8 mouse cellular contexts compared by ENCODE assay signal in the genomic region with DNA sequence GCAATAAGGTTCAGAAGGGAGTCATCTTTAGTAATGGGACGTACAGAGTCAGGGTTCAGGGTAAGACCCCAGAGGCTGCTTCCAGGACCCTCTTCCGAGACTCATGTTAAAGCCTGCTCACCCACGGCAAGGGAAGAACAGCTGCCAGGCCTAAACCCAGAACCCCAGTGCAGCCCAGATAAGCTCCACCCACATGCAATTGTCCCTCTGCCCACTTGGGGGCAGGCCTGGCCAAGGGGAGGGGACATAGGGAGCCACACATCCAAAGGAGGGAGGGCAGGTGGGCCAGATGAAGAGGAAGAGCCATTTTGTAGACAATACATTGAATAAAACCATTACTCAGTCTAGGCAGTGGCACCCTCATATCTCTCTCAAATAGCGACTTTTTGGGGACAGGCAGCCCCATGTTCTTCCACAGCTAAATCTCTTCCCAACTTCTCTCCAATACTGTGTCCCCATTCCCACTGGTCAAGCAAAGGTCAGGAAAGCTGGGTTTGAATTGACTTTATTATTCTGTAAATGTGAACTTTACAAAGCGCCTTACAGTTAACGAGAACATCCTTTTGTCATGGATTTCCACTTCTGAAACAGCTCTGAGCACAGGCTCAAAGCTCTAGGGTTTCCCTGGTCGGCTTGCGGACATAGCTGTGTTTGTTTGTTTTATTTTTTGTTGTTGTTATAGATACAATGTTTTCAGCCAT. TPM values are rescaled to one million over a fixed set of nuclear protein-coding genes. Genes with fewer than 3 reads are reported as not detected.
DNase-seq lines count a peak whose midpoint lies in the region; ATAC-seq and TF ChIP-seq lines count a peak whose summit lies in the region.

No protein-coding gene starts in this region.

- H3K9ac ChIP-seq in embryonic facial prominence, embryonic 15.5 days, result no peak overlapping the region
- no peak overlapping the region for H3K9ac ChIP-seq in heart, embryonic 16.5 days (ENCODE audit: low read length)
- no peak overlapping the region for H3K9ac ChIP-seq in neural tube, embryonic 15.5 days (replicated peaks)

- TF ChIP-seq CTCF in lung, adult 2 months (IDR thresholded peaks at IDR 0.05; ENCODE audit: insufficient read depth, low read length), result peak; percentile 85

- H3K4me1 ChIP-seq in embryonic facial prominence, embryonic 15.5 days, result no peaks in the 10 kb centered on the region
- no peaks in the 10 kb centered on the region for H3K4me1 ChIP-seq in heart, embryonic 16.5 days (ENCODE audit: control insufficient read depth, insufficient read depth, low read length)
- H3K4me1 ChIP-seq in lung, adult 2 months (ENCODE audit: control insufficient read depth, insufficient read depth, low read length), result no peaks in the 10 kb centered on the region
- H3K4me1 ChIP-seq in neural tube, embryonic 15.5 days, result 0 out of 2 replicates have a peak, but pooled peaks cover 7% of the 10 kb centered on the region

- 36% methylated on average over 8 of the region's 8 CpGs for WGBS in embryonic facial prominence, embryonic 15.5 days
- 46% methylated on average over 8 of the region's 8 CpGs for WGBS in heart, embryonic 16.5 days
- WGBS in lung, adult 2 months, result 42% methylated on average over 8 of the region's 8 CpGs
- WGBS in neural tube, embryonic 15.5 days, result 28% methylated on average over 8 of the region's 8 CpGs

- TF ChIP-seq POLR2A in lung, adult 2 months (IDR thresholded peaks at IDR 0.05; ENCODE audit: borderline replicate concordance, extremely low read depth, low read depth, low read length), result no peak

- no peaks in the 10 kb centered on the region for H3K9me3 ChIP-seq in embryonic facial prominence, embryonic 15.5 days (replicated peaks)
- no peaks in the 10 kb centered on the region for H3K9me3 ChIP-seq in heart, embryonic 16.5 days (replicated peaks; ENCODE audit: control insufficient read depth, low read length)
- no peaks in the 10 kb centered on the region for H3K9me3 ChIP-seq in neural tube, embryonic 15.5 days (replicated peaks)

- DNase-seq in CD4-positive, CD25-positive, alpha-beta regulatory T cell, adult 2 months (ENCODE audit: low read depth, low spot score), result peak; percentile 72
- peak; percentile 39 to 49 for DNase-seq in adrenal gland, postnatal 4 days (ENCODE audit: low spot score in 2 of 2)
- DNase-seq in kidney, postnatal 14 days, result peak; percentile 78
- DNase-seq in lung, adult 2 months, result peak; percentile 61
- DNase-seq in thymus, adult 18-20 months, result peak; percentile 14 to 15

- no peak overlapping the region for H3K27ac ChIP-seq in embryonic facial prominence, embryonic 15.5 days (replicated peaks)
- no peak overlapping the region for H3K27ac ChIP-seq in heart, embryonic 16.5 days (ENCODE audit: low read length)
- no peak overlapping the region for H3K27ac ChIP-seq in neural tube, embryonic 15.5 days (replicated peaks)

- H3K27me3 ChIP-seq in embryonic facial prominence, embryonic 15.5 days, result no peaks in the 10 kb centered on the region
- no peaks in the 10 kb centered on the region for H3K27me3 ChIP-seq in heart, embryonic 16.5 days (ENCODE audit: control insufficient read depth, insufficient read depth, low read length)
- no peaks in the 10 kb centered on the region for H3K27me3 ChIP-seq in neural tube, embryonic 15.5 days (replicated peaks)

- ATAC-seq in embryonic facial prominence, embryonic 15.5 days (ENCODE audit: insufficient number of reproducible peaks, low FRiP score, low TSS enrichment, low read depth), result peak; percentile 59
- peak; percentile 56; the same call in 1 of the 2 replicates for ATAC-seq in heart, embryonic 16.5 days (replicated peaks; ENCODE audit: extremely low read depth, insufficient read depth, low FRiP score)
- ATAC-seq in neural tube, embryonic 15.5 days (ENCODE audit: low FRiP score), result peak; percentile 68; the same call in 1 of the 2 replicates

- H3K4me2 ChIP-seq in embryonic facial prominence, embryonic 15.5 days (replicated peaks), result no peak overlapping the region
- H3K4me2 ChIP-seq in heart, embryonic 16.5 days (ENCODE audit: low read depth, low read length), result no peak overlapping the region
- H3K4me2 ChIP-seq in neural tube, embryonic 15.5 days, result no peak overlapping the region

- peaks cover 4% of the 10 kb centered on the region for H3K36me3 ChIP-seq in embryonic facial prominence, embryonic 15.5 days
- H3K36me3 ChIP-seq in heart, embryonic 16.5 days (ENCODE audit: control insufficient read depth, insufficient read depth), result peaks cover 3% of the 10 kb centered on the region; the same call in 1 of the 2 replicates
- peaks cover 7% of the 10 kb centered on the region; the same call in 1 of the 2 replicates for H3K36me3 ChIP-seq in neural tube, embryonic 15.5 days

- no peak overlapping the region for H3K4me3 ChIP-seq in embryonic facial prominence, embryonic 15.5 days (replicated peaks)
- H3K4me3 ChIP-seq in heart, embryonic 16.5 days (ENCODE audit: low read length), result no peak overlapping the region
- no peak overlapping the region for H3K4me3 ChIP-seq in lung, adult 2 months (replicated peaks; ENCODE audit: extremely low read depth, low read depth, low read length)
- no peak overlapping the region for H3K4me3 ChIP-seq in neural tube, embryonic 15.5 days (replicated peaks)

RNA-seq across cellular contexts. Expression of a gene that starts 33.6 kb away (rescaled TPM):
- 10 to 100 TPM; 51.2 to 54.4 TPM for total RNA-seq in adrenal gland, postnatal 4 days (2021)
- polyA plus RNA-seq in embryonic facial prominence, embryonic 15.5 days (2015; fragmentation: Nextera tagmentation; extraction: Ambion mirVana), result 93.8 and 97.1 TPM in 2 replicates
- polyA plus RNA-seq in heart, embryonic 16.5 days (2015; fragmentation: Nextera tagmentation; extraction: Ambion mirVana), result 114 and 116 TPM in 2 replicates
- 29.3 and 38.1 TPM in 2 replicates for polyA plus RNA-seq in lung, adult 2 months (2012; rRNA removed)
- polyA plus RNA-seq in neural tube, embryonic 15.5 days (2015; fragmentation: Nextera tagmentation; extraction: Ambion mirVana), result 138 and 148 TPM in 2 replicates

Comparison
In these comparisons a context has a peak if more than half of its experiments do, and no peak if none do; other contexts are left out.
1. DNase-seq: peak in every context shown above with its lines; median percentile 78 in kidney, postnatal 14 days; 72 in CD4-positive, CD25-positive, alpha-beta regulatory T cell, adult 2 months; 61 in lung, adult 2 months; 44 in adrenal gland, postnatal 4 days; 14 in thymus, adult 18-20 months.